Mouse (Mus musculus) MEL (cell line): Measurements from ENCODE around the gene Cd1d1. TPM values are rescaled to one million over a fixed set of nuclear protein-coding genes. Genes with fewer than 3 reads are reported as not detected.

Experiments
- DNase-seq: peaks from one replicate; pipeline ENCODE4 v3.0.0; 2011; ENCODE audit warnings: low read depth, low spot score
- H3K27ac ChIP-seq: 2 replicates; pipeline ENCODE4 v1.5.1; 2012; ENCODE audit warnings: low read depth, mild to moderate bottlenecking, control low read depth, low read length, moderate library complexity; ENCODE audit not compliant: control insufficient read depth
- H3K27me3 ChIP-seq, 2 experiments: fragments of 150-350 bp in 1 of 2; sonication (generic) in 1 of 2; 2 replicates each; pipeline ENCODE4 v1.6.1; 2012; ENCODE audit warnings: low read length in 2 of 2, mild to moderate bottlenecking in 2 of 2, improper control_type of control experiment in 1 of 2, moderate library complexity in 1 of 2; ENCODE audit not compliant: insufficient read depth in 2 of 2, control insufficient read depth in 1 of 2
- H3K36me3 ChIP-seq, 2 experiments: 2 replicates each; pipeline ENCODE4 v1.6.1; 2012 to 2014; ENCODE audit warnings: low read length in 2 of 2, improper control_type of control experiment in 1 of 2, inconsistent platforms in 1 of 2, mild to moderate bottlenecking in 1 of 2; ENCODE audit not compliant: insufficient read depth in 2 of 2, control insufficient read depth in 1 of 2
- H3K4me1 ChIP-seq, 2 experiments: fragments of 150-350 bp in 1 of 2; sonication (generic) in 1 of 2; 2 replicates each; pipeline ENCODE4 v1.6.1; 2012; ENCODE audit warnings: low read length in 2 of 2, improper control_type of control experiment in 1 of 2, mild to moderate bottlenecking in 1 of 2; ENCODE audit not compliant: insufficient read depth in 2 of 2, control insufficient read depth in 1 of 2
- H3K4me3 ChIP-seq, 2 experiments: fragments of 150-350 bp in 1 of 2; sonication (generic) in 1 of 2; 2 replicates each; pipeline ENCODE4 v1.5.1; 2012; ENCODE audit warnings: low read depth in 2 of 2, low read length in 2 of 2, mild to moderate bottlenecking in 2 of 2, moderate library complexity in 2 of 2, control low read depth in 1 of 2, improper control_type of control experiment in 1 of 2; ENCODE audit not compliant: control insufficient read depth in 1 of 2, insufficient read depth in 1 of 2
- H3K79me2 ChIP-seq: 2 replicates; pipeline ENCODE4 v1.6.1; 2012; ENCODE audit warnings: mild to moderate bottlenecking, low read length, moderate library complexity; ENCODE audit not compliant: control insufficient read depth, poor library complexity, insufficient read depth
- H3K9ac ChIP-seq: 2 replicates; pipeline ENCODE4 v1.6.1; 2012; ENCODE audit warnings: low read depth, mild to moderate bottlenecking, control low read depth, low read length, moderate library complexity; ENCODE audit not compliant: control insufficient read depth, poor library complexity, severe bottlenecking
- H3K9me3 ChIP-seq: fragments of 150-350 bp; sonication (generic); replicated peaks from 2 replicates; pipeline ENCODE4 v1.6.1; 2012; ENCODE audit warnings: mild to moderate bottlenecking, low read length, improper control_type of control experiment, moderate library complexity; ENCODE audit not compliant: insufficient read depth
- BHLHE40 ChIP-seq: IDR thresholded peaks from 2 replicates; pipeline ENCODE4 v1.6.1; 2012; ENCODE audit warnings: low read depth, mild to moderate bottlenecking, inconsistent platforms, low read length, improper control_type of control experiment, borderline replicate concordance
- CHD1 ChIP-seq: IDR thresholded peaks from 2 replicates; pipeline ENCODE4 v1.6.1; 2012; ENCODE audit warnings: low read depth, mild to moderate bottlenecking, inconsistent platforms, low read length, improper control_type of control experiment
- CTCF ChIP-seq, 3 experiments: IDR thresholded peaks in 2 of 3; conservative IDR thresholded peaks in 1 of 3; 2 replicates each; pipeline ENCODE4 v1.5.1; 2011 to 2012; ENCODE audit warnings: low read length in 3 of 3, low read depth in 2 of 3, mild to moderate bottlenecking in 2 of 3, improper control_type of control experiment in 1 of 3, inconsistent platforms in 1 of 3, mixed read lengths in 1 of 3, moderate library complexity in 1 of 3; ENCODE audit not compliant: control insufficient read depth in 1 of 3, insufficient read depth in 1 of 3, poor library complexity in 1 of 3, severe bottlenecking in 1 of 3
- ELF1 ChIP-seq: IDR thresholded peaks from 2 replicates; pipeline ENCODE4 v1.6.1; 2014; ENCODE audit warnings: low read depth, mild to moderate bottlenecking, inconsistent platforms, low read length, improper control_type of control experiment, moderate library complexity
- EP300 ChIP-seq, 2 experiments: IDR thresholded peaks; 2 replicates each; pipeline ENCODE4 v1.6.1; 2011; ENCODE audit warnings: improper control_type of control experiment in 2 of 2, low read length in 2 of 2, low read depth in 1 of 2, mild to moderate bottlenecking in 1 of 2
- ETS1 ChIP-seq: IDR thresholded peaks from 2 replicates; pipeline ENCODE4 v1.6.1; 2012; ENCODE audit warnings: low read depth, mild to moderate bottlenecking, inconsistent platforms, low read length, improper control_type of control experiment, moderate library complexity
- GATA1 ChIP-seq: IDR thresholded peaks from 2 replicates; pipeline ENCODE4 v1.6.1; 2011; ENCODE audit warnings: low read depth, low read length, improper control_type of control experiment
- MAFK ChIP-seq: IDR thresholded peaks from 2 replicates; pipeline ENCODE4 v1.6.1; 2011; ENCODE audit warnings: low read depth, mild to moderate bottlenecking, low read length, improper control_type of control experiment, borderline replicate concordance
- MAX ChIP-seq: IDR thresholded peaks from 2 replicates; pipeline ENCODE4 v1.6.1; 2011; ENCODE audit warnings: low read length, improper control_type of control experiment
- MAZ ChIP-seq: IDR thresholded peaks from 2 replicates; pipeline ENCODE4 v1.6.1; 2012; ENCODE audit warnings: low read depth, mild to moderate bottlenecking, inconsistent platforms, low read length, improper control_type of control experiment
- MXI1 ChIP-seq: IDR thresholded peaks from 2 replicates; pipeline ENCODE4 v1.6.1; 2011; ENCODE audit warnings: mild to moderate bottlenecking, low read depth, low read length, improper control_type of control experiment
- MYC ChIP-seq: IDR thresholded peaks from 2 replicates; pipeline ENCODE4 v1.6.1; 2011; ENCODE audit warnings: low read depth, mild to moderate bottlenecking, low read length, improper control_type of control experiment, moderate library complexity
- NELFE ChIP-seq: IDR thresholded peaks from 2 replicates; pipeline ENCODE4 v1.6.1; 2011; ENCODE audit warnings: low read depth, low read length, improper control_type of control experiment
- POLR2A ChIP-seq, 2 experiments: IDR thresholded peaks; 2 replicates each; pipeline ENCODE4 v1.6.1; 2011 to 2012; ENCODE audit warnings: low read length in 2 of 2, mild to moderate bottlenecking in 2 of 2, control low read depth in 1 of 2, improper control_type of control experiment in 1 of 2, low read depth in 1 of 2, moderate library complexity in 1 of 2; ENCODE audit not compliant: control insufficient read depth in 1 of 2, insufficient read depth in 1 of 2, poor library complexity in 1 of 2
- POLR2AphosphoS2 ChIP-seq: IDR thresholded peaks from 2 replicates; pipeline ENCODE4 v1.6.1; 2011; ENCODE audit warnings: low read length, improper control_type of control experiment
- POLR2AphosphoS5 ChIP-seq: IDR thresholded peaks from 2 replicates; pipeline ENCODE4 v1.6.1; 2012; ENCODE audit warnings: low read depth, borderline replicate concordance, mild to moderate bottlenecking, inconsistent platforms, low read length, moderate library complexity, mixed read lengths
- RAD21 ChIP-seq: IDR thresholded peaks from 2 replicates; pipeline ENCODE4 v1.6.1; 2011; ENCODE audit warnings: mild to moderate bottlenecking, low read depth, low read length, improper control_type of control experiment
- RCOR1 ChIP-seq: IDR thresholded peaks from 2 replicates; pipeline ENCODE4 v1.6.1; 2012; ENCODE audit warnings: low read depth, mild to moderate bottlenecking, inconsistent platforms, low read length, improper control_type of control experiment
- SIN3A ChIP-seq: IDR thresholded peaks from 2 replicates; pipeline ENCODE4 v1.6.1; 2012; ENCODE audit warnings: low read length, improper control_type of control experiment, inconsistent platforms
- SMC3 ChIP-seq: IDR thresholded peaks from 2 replicates; pipeline ENCODE4 v1.6.1; 2011; ENCODE audit warnings: low read depth, low read length, improper control_type of control experiment
- ZKSCAN1 ChIP-seq: IDR thresholded peaks from 2 replicates; pipeline ENCODE4 v1.6.1; 2012; ENCODE audit warnings: low read depth, mild to moderate bottlenecking, inconsistent platforms, low read length, improper control_type of control experiment, moderate library complexity
- polyA plus RNA-seq, 2 experiments: library from polyadenylated mRNA; stranded (reverse) in 1 of 2; unstranded in 1 of 2; fragments of >175 nt in 1 of 2; fragments of >200 nt in 1 of 2; gene quantifications; 2 replicates each; pipeline versions ENCODE4 v1.2.1 to v1.2.4; 2012; ENCODE audit warnings: low replicate concordance in 2 of 2, low read depth in 1 of 2; ENCODE audit not compliant: insufficient read length in 2 of 2, insufficient read depth in 1 of 2, missing spikeins in 1 of 2
- total RNA-seq: library from RNA; depleted of rRNA; stranded (reverse); fragments of 300-350 nt; gene quantifications from 2 replicates; pipeline ENCODE4 v1.2.3, GENCODE M21; 2012

Cd1d1 gene
- total and polyA plus RNA-seq, 3 experiments: 1.1 to 1.6 TPM; not detected in 1

DNA sequence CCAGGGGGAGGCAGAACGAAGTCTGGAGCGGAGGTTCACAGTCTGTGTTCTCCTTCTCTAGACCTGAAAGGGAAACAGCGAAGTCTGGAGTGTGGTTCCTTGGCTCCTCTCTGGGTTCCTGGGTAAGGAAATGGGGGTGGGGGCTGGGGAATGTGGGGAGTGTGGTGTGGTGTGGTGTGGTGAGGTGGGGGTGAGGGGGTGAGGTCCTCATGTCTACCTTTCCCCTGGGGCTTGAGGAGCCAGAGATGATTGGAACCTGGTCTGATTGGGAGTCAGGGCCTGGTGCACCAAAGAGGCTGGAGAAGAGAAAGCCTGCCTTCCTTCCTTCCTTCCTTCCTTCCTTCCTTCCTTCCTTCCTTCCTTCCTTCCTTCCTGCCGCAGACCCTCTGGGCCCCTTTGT lies 34.8 kb upstream of the Cd1d1 start:
- H3K27ac ChIP-seq: no peak overlapping the region
- TF ChIP-seq MYC (no peak), GATA1 (no peak), MAZ (no peak), MXI1 (no peak), POLR2AphosphoS2 (no peak), ELF1 (no peak), SIN3A (no peak), BHLHE40 (no peak), ETS1 (no peak), MAFK (no peak), MAX (no peak), POLR2AphosphoS5 (no peak), ZKSCAN1 (no peak), POLR2A (IDR thresholded peaks at IDR 0.05; ENCODE audit: control insufficient read depth in 1 of 2, insufficient read depth in 1 of 2, low read depth in 1 of 2, low read length in 2 of 2, poor library complexity in 1 of 2) (no peak), CHD1 (no peak), RCOR1 (no peak), NELFE (no peak)
- TF ChIP-seq, all 39 proteins: peak for 0
- H3K36me3 ChIP-seq: no peaks in the 10 kb centered on the region
- DNase-seq: no peak
- H3K9me3 ChIP-seq: no peaks in the 10 kb centered on the region
- H3K27me3 ChIP-seq: no peaks in the 10 kb centered on the region
- no peak overlapping the region for H3K4me3 ChIP-seq
- no peak overlapping the region for H3K9ac ChIP-seq
- H3K79me2 ChIP-seq: no peaks in the 10 kb centered on the region
- no peaks in the 10 kb centered on the region for H3K4me1 ChIP-seq

DNA sequence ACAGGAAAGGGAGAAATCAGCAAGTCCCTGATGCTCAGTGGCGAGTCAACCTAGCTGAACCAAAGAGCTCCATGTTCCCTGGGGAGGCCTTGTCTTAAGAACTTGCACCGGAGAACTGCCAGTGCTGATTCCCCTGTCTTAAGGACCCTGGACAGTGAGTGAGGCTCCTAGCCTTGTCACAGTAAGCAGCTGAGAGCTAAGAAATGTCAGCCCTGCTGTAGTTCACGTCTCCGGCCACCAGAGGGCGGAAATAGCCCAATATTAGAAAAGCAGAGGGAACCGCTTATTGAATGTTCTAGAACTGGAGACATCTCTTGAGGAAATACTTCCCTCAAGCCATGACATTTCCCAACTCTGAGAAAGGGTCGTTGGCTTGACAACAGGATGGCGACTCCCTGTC lies 34.1 kb upstream of the Cd1d1 start:
- Histone ChIP-seq H3K27me3 (no peaks in the 10 kb centered on the region), H3K4me1 (no peaks in the 10 kb centered on the region), H3K27ac (no peak overlapping the region), H3K79me2 (no peaks in the 10 kb centered on the region), H3K36me3 (no peaks in the 10 kb centered on the region), H3K4me3 (no peak overlapping the region), H3K9ac (no peak overlapping the region), H3K9me3 (no peaks in the 10 kb centered on the region)
- DNase-seq: peak; percentile 38
- TF ChIP-seq SMC3: peak; percentile 58
- TF ChIP-seq EP300 (IDR thresholded peaks at IDR 0.05; ENCODE audit: low read depth in 1 of 2, low read length in 2 of 2): no peak
- TF ChIP-seq CTCF (IDR thresholded peaks at IDR 0.05 in 2 of 3, conservative IDR thresholded peaks at IDR 0.05 in 1 of 3; ENCODE audit: control insufficient read depth in 1 of 3, insufficient read depth in 1 of 3, low read depth in 2 of 3, low read length in 3 of 3, poor library complexity in 1 of 3, severe bottlenecking in 1 of 3): peak; percentile 44 to 63 (median 45)
- peak; percentile 59 for TF ChIP-seq RAD21
